Mouse (Mus musculus) gastrocnemius, adult 2 months (tissue): ENCODE data around the gene Ndufa5. TPM values are rescaled to one million over a fixed set of nuclear protein-coding genes. Genes with fewer than 3 reads are reported as not detected.

Experiments used
- DNase-seq: peaks from one replicate; pipeline ENCODE4 v3.0.0; 2022
- H3K27ac ChIP-seq: fragments of 200-600 bp; 2 replicates; pipeline ENCODE4 v1.8.1; 2022; ENCODE audit warnings: mild to moderate bottlenecking
- H3K4me3 ChIP-seq: fragments of 200-600 bp; 2 replicates; pipeline ENCODE4 v1.8.1; 2022; ENCODE audit warnings: mild to moderate bottlenecking, moderate library complexity
- CTCF ChIP-seq: fragments of 200-600 bp; IDR thresholded peaks from 2 replicates; pipeline ENCODE4 v1.8.1; 2022; ENCODE audit warnings: antibody characterized with exemption, mild to moderate bottlenecking, moderate library complexity
- intact Hi-C: fragments of 180-260 bp; cut with DNase I; formaldehyde crosslinking; loops from one replicate; pipeline ENCODE4 v1.15.1; 2025
- total RNA-seq, 2 experiments: library from RNA; stranded (reverse); gene quantifications; 2 replicates each; pipeline ENCODE4 v1.2.3; 2021

The Ndufa5 gene
- total RNA-seq, 2 experiments from 2014 or later = 579 to 752 TPM

- Histone ChIP-seq H3K4me3 (no peak overlapping the region), H3K27ac (peak overlapping the region; percentile 53)
- no peak for DNase-seq
- intact Hi-C loops = no loop called here
- TF ChIP-seq CTCF = no peak
Measured at GRCm38 (mm10) chr6:24549801-24550200, 22.0 kb upstream of the Ndufa5 start.

GRCm38 (mm10) chr6:24546716-24547420 lies 19.1 kb upstream of the Ndufa5 start:
- no peak for TF ChIP-seq CTCF
- peak overlapping the region; percentile 56; the same call in 1 of the 2 replicates for H3K27ac ChIP-seq
- DNase-seq = no peak
- intact Hi-C loops = no loop called here
- no peak overlapping the region for H3K4me3 ChIP-seq

- peak; percentile 50 for DNase-seq
- peak overlapping the region; percentile 94 for H3K27ac ChIP-seq
- TF ChIP-seq CTCF = no peak
Measured at GRCm38 (mm10) chr6:24543119-24543591, 15.3 kb upstream of the Ndufa5 start.

GRCm38 (mm10) chr6:24542393-24542792 lies 14.6 kb upstream of the Ndufa5 start:
- peak; percentile 42 for DNase-seq
- intact Hi-C loops = no loop called here
- TF ChIP-seq CTCF = no peak
- peak overlapping the region; percentile 65 for H3K4me3 ChIP-seq
- H3K27ac ChIP-seq = peak overlapping the region; percentile 94

More at GRCm38 (mm10) chr6:24543119-24543591, 15.3 kb upstream of the Ndufa5 start:
- intact Hi-C loops = loop anchor here (1.0 kb wide), 1 partner anchor 8 kb away; no protein-coding TSS in a partner anchor
- H3K4me3 ChIP-seq = peak overlapping the region; percentile 65

- Histone ChIP-seq H3K4me3 (no peak overlapping the region), H3K27ac (peak overlapping the region; percentile 94)
- no peak for DNase-seq
- no peak for TF ChIP-seq CTCF
- intact Hi-C loops = no loop called here
Measured at GRCm38 (mm10) chr6:24540106-24540505, 12.3 kb upstream of the Ndufa5 start.

- no peak for TF ChIP-seq CTCF
- intact Hi-C loops = no loop called here
- Histone ChIP-seq H3K27ac (no peak overlapping the region), H3K4me3 (no peak overlapping the region)
- no peak for DNase-seq
Measured at GRCm38 (mm10) chr6:24538435-24538834, 10.6 kb upstream of the Ndufa5 start.

GRCm38 (mm10) chr6:24532804-24533203 lies 5.0 kb upstream of the Ndufa5 start:
- intact Hi-C loops = loop anchor here (5.0 kb wide), 3 partner anchors 34 to 189 kb away; no protein-coding TSS in a partner anchor
- H3K4me3 ChIP-seq = no peak overlapping the region
- H3K27ac ChIP-seq = peak overlapping the region; percentile 82
- no peak for DNase-seq
- TF ChIP-seq CTCF = peak; percentile 48

GRCm38 (mm10) chr6:24530711-24531420 lies 3.1 kb upstream of the Ndufa5 start:
- Histone ChIP-seq H3K4me3 (peak overlapping the region; percentile 50), H3K27ac (peak overlapping the region; percentile 82)
- peak; percentile 45 for DNase-seq
- intact Hi-C loops = loop anchor here (1.0 to 5.0 kb wide), 4 partner anchors 36 to 191 kb away; no protein-coding TSS in a partner anchor
- no peak for TF ChIP-seq CTCF

GRCm38 (mm10) chr6:24530166-24530565 lies 2.4 kb upstream of the Ndufa5 start:
- peak; percentile 74 for TF ChIP-seq CTCF
- Histone ChIP-seq H3K4me3 (peak overlapping the region; percentile 50), H3K27ac (peak overlapping the region; percentile 82)
- peak; percentile 34 for DNase-seq
- intact Hi-C loops = loop anchor here (1.0 to 5.0 kb wide), 4 partner anchors 37 to 192 kb away; no protein-coding TSS in a partner anchor

- Histone ChIP-seq H3K27ac (peak within 1 kb of the TSS; percentile 94), H3K4me3 (peak within 1 kb of the TSS; percentile 81)
- no peak for DNase-seq
- intact Hi-C loops = no loop called here
- no peak for TF ChIP-seq CTCF
Measured at GRCm38 (mm10) chr6:24528064-24528243, 141 bp upstream of the Ndufa5 start, which contains the start of gene Asb15. Gene Asb15 (plus strand): TSS chr6:24528144.

- DNase-seq = no peak
- Histone ChIP-seq H3K27ac (no peak overlapping the region), H3K4me3 (peak overlapping the region; percentile 81)
- intact Hi-C loops = loop anchor here (2.0 kb wide), 1 partner anchor 137 kb away; no protein-coding TSS in a partner anchor
- TF ChIP-seq CTCF = no peak
Measured at GRCm38 (mm10) chr6:24525705-24526104, 2.1 kb downstream of the Ndufa5 start.

- no peak for DNase-seq
- no peak overlapping the region for H3K27ac ChIP-seq
- intact Hi-C loops = no loop called here
- peak; percentile 73 for TF ChIP-seq CTCF
- H3K4me3 ChIP-seq = no peak overlapping the region
Measured at GRCm38 (mm10) chr6:24516197-24516596, 11.6 kb downstream of the Ndufa5 start.
